Mouse (Mus musculus) CH12.LX (cell line): ENCODE measurements around the gene Naip5. TPM values are rescaled to one million over a fixed set of nuclear protein-coding genes. Genes with fewer than 3 reads are reported as not detected.
"Not testable (repeated sequence)": the region's sequence is repeated elsewhere in the genome, so short reads cannot be mapped to it uniquely, and the experiment has no call there.

Source experiments
- DNase-seq: peaks from one replicate; pipeline ENCODE4 v3.0.0-alpha.2; 2013; ENCODE audit errors: extremely low read depth
- H3K27ac ChIP-seq: 2 replicates; pipeline ENCODE4 v1.5.1; 2012; ENCODE audit warnings: low read depth, mild to moderate bottlenecking, control low read depth, moderate library complexity; ENCODE audit not compliant: insufficient read depth
- H3K27me3 ChIP-seq: replicated peaks from 2 replicates; pipeline ENCODE3; 2012; ENCODE audit warnings: inconsistent platforms
- H3K36me3 ChIP-seq, 2 experiments: replicated peaks in 1 of 2; 2 replicates each; pipeline versions ENCODE3 to v1.6.1; 2012; ENCODE audit warnings: inconsistent platforms in 1 of 2, low read length in 1 of 2, mild to moderate bottlenecking in 1 of 2, mixed read lengths in 1 of 2, moderate library complexity in 1 of 2; ENCODE audit not compliant: control insufficient read depth in 1 of 2, insufficient read depth in 1 of 2
- H3K4me1 ChIP-seq, 2 experiments: 2 replicates each; pipeline ENCODE4 v1.6.1; 2012; ENCODE audit warnings: inconsistent platforms in 1 of 2, moderate library complexity in 1 of 2; ENCODE audit not compliant: insufficient read depth in 2 of 2, control insufficient read depth in 1 of 2
- H3K4me2 ChIP-seq: 2 replicates; pipeline ENCODE4 v1.6.1; 2012; ENCODE audit warnings: low read depth, mild to moderate bottlenecking, control low read depth; ENCODE audit not compliant: poor library complexity, insufficient read depth, severe bottlenecking
- H3K4me3 ChIP-seq, 3 experiments: fragments of 150-350 bp in 1 of 3; sonication (generic) in 1 of 3; replicated peaks in 1 of 3; 2 replicates each; pipeline versions ENCODE3 to v1.5.1; 2011 to 2012; ENCODE audit warnings: low read depth in 2 of 3, low read length in 2 of 3, mild to moderate bottlenecking in 2 of 3, moderate library complexity in 2 of 3, control low read depth in 1 of 3, improper control_type of control experiment in 1 of 3, inconsistent platforms in 1 of 3, mixed read lengths in 1 of 3; ENCODE audit not compliant: poor library complexity in 1 of 3
- H3K79me2 ChIP-seq: replicated peaks from 2 replicates; pipeline ENCODE4 v1.6.1; 2012; ENCODE audit warnings: mild to moderate bottlenecking, moderate library complexity; ENCODE audit not compliant: control insufficient read depth, poor library complexity, insufficient read depth, severe bottlenecking; ENCODE audit errors: extremely low read depth
- H3K9ac ChIP-seq: 2 replicates; pipeline ENCODE4 v1.6.1; 2012; ENCODE audit warnings: low read depth, mild to moderate bottlenecking, control low read depth, moderate library complexity; ENCODE audit not compliant: insufficient read depth
- H3K9me3 ChIP-seq: replicated peaks from 2 replicates; pipeline ENCODE3; 2012; ENCODE audit warnings: low read length, inconsistent platforms, mixed read lengths
- ELF1 ChIP-seq: IDR thresholded peaks from 2 replicates; pipeline ENCODE4 v1.6.1; 2014; ENCODE audit warnings: low read depth, mild to moderate bottlenecking, inconsistent platforms, low read length, improper control_type of control experiment
- ETS1 ChIP-seq: conservative IDR thresholded peaks from 2 replicates; pipeline ENCODE4 v1.6.1; 2012; ENCODE audit warnings: low read depth, mild to moderate bottlenecking, inconsistent platforms, low read length, improper control_type of control experiment, moderate library complexity
- HCFC1 ChIP-seq: IDR thresholded peaks from 2 replicates; pipeline ENCODE4 v1.6.1; 2012; ENCODE audit warnings: low read depth, mild to moderate bottlenecking, inconsistent platforms, low read length, improper control_type of control experiment
- JUND ChIP-seq: conservative IDR thresholded peaks from 2 replicates; pipeline ENCODE4 v1.6.1; 2011; ENCODE audit warnings: low read depth, low read length, improper control_type of control experiment
- MAZ ChIP-seq: IDR thresholded peaks from 2 replicates; pipeline ENCODE4 v1.6.1; 2012; ENCODE audit warnings: low read depth, mild to moderate bottlenecking, inconsistent platforms, low read length, improper control_type of control experiment, moderate library complexity
- MXI1 ChIP-seq: IDR thresholded peaks from 2 replicates; pipeline ENCODE4 v1.6.1; 2011; ENCODE audit warnings: mild to moderate bottlenecking, low read depth, low read length, improper control_type of control experiment
- MYC ChIP-seq: IDR thresholded peaks from 2 replicates; pipeline ENCODE4 v1.6.1; 2011; ENCODE audit warnings: low read depth, mild to moderate bottlenecking, improper control_type of control experiment, low read length
- NELFE ChIP-seq: IDR thresholded peaks from 2 replicates; pipeline ENCODE4 v1.6.1; 2011; ENCODE audit warnings: low read depth, low read length, improper control_type of control experiment
- NRF1 ChIP-seq: IDR thresholded peaks from 2 replicates; pipeline ENCODE4 v1.6.1; 2014; ENCODE audit warnings: low read depth, mild to moderate bottlenecking, inconsistent platforms, low read length, improper control_type of control experiment, moderate library complexity
- PAX5 ChIP-seq: IDR thresholded peaks from 2 replicates; pipeline ENCODE4 v1.6.1; 2012; ENCODE audit warnings: low read length, inconsistent platforms, mixed read lengths
- POLR2A ChIP-seq: IDR thresholded peaks from 2 replicates; pipeline ENCODE4 v1.6.1; 2011; ENCODE audit warnings: low read depth, mild to moderate bottlenecking, improper control_type of control experiment, low read length
- SIN3A ChIP-seq: IDR thresholded peaks from 2 replicates; pipeline ENCODE4 v1.6.1; 2012; ENCODE audit warnings: low read length, improper control_type of control experiment, inconsistent platforms
- TBP ChIP-seq: conservative IDR thresholded peaks from 2 replicates; pipeline ENCODE4 v1.6.1; 2011; ENCODE audit warnings: low read depth, low read length, improper control_type of control experiment
- TCF12 ChIP-seq: IDR thresholded peaks from 2 replicates; pipeline ENCODE4 v1.6.1; 2014; ENCODE audit warnings: low read depth, mild to moderate bottlenecking, inconsistent platforms, low read length, improper control_type of control experiment
- UBTF ChIP-seq: IDR thresholded peaks from 2 replicates; pipeline ENCODE4 v1.6.1; 2012; ENCODE audit warnings: low read depth, mild to moderate bottlenecking, inconsistent platforms, low read length, improper control_type of control experiment, moderate library complexity
- ZKSCAN1 ChIP-seq: IDR thresholded peaks from 2 replicates; pipeline ENCODE4 v1.6.1; 2012; ENCODE audit warnings: low read depth, inconsistent platforms, low read length, improper control_type of control experiment, borderline replicate concordance
- dilution Hi-C: fragments of 300-500 bp; cut with MboI; formaldehyde crosslinking; loops from 2 replicates; pipeline ENCODE4 v1.14.3; 2020; ENCODE audit warnings: low sequenced_read_pairs; ENCODE audit not compliant: extremely low pct_unique_long_range_greater_than_20kb, extremely low pct_ligation_motif_present
- in situ Hi-C: fragments of 300-500 bp; cut with MboI; formaldehyde crosslinking; loops from 3 replicates; pipeline ENCODE4 v1.14.3; 2019; ENCODE audit warnings: low sequenced_read_pairs, low pct_ligation_motif_present, low pct_unique_long_range_greater_than_20kb, mixed read lengths
- polyA plus RNA-seq: library from polyadenylated mRNA; unstranded; fragments of >175 nt; gene quantifications from 2 replicates; pipeline ENCODE4 v1.2.1, GENCODE M21; 2012; ENCODE audit warnings: low read depth; ENCODE audit not compliant: insufficient read length
- total RNA-seq, 2 experiments: library from RNA; depleted of rRNA; stranded (reverse); fragments of 300-350 nt in 1 of 2; fragments of >200 nt in 1 of 2; gene quantifications; 2 replicates each; pipeline ENCODE4 v1.2.3; 2012 to 2014

The Naip5 gene
- total and polyA plus RNA-seq, 3 experiments: 7.1 to 8.7 (median 8.2) TPM

DNA sequence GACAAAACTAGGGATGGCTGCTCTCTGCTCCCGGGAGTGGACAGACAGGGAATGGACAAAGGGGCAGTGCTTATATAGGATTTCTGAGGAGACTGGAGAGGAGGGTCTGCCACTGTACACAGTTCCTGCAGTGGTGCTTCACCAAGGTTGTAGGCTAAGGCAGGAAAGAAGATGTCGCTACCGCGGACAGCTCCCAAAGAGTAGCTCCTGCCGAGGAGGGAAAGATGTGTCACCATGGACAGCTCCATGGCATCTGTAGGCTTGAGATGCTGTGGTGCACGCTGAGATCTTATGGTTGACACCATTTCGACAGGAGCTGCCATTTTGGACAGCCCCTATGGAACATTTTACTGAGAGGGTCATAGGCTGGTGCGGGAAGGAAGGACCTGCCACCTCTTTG lies 35.6 kb downstream of the Naip5 start:
- in situ Hi-C loops (no loop called here), dilution Hi-C loops (no loop called here)
- Histone ChIP-seq H3K36me3 (peaks cover 3 to 13% of the 10 kb centered on the region in 2 experiments), H3K27me3 (no peaks in the 10 kb centered on the region), H3K4me3 (no peak overlapping the region), H3K4me1 (no peaks in the 10 kb centered on the region), H3K79me2 (no peaks in the 10 kb centered on the region), H3K9me3 (no peaks in the 10 kb centered on the region), H3K9ac (no peak overlapping the region), H3K4me2 (no peak overlapping the region)
- TF ChIP-seq MXI1 (peak; percentile 94), SIN3A (peak; percentile 99), TCF12 (no peak), UBTF (no peak)
- TF ChIP-seq, all 38 proteins: peak for 2
- DNase-seq: peak; percentile 41
- H3K27ac ChIP-seq: no peak overlapping the region

DNA sequence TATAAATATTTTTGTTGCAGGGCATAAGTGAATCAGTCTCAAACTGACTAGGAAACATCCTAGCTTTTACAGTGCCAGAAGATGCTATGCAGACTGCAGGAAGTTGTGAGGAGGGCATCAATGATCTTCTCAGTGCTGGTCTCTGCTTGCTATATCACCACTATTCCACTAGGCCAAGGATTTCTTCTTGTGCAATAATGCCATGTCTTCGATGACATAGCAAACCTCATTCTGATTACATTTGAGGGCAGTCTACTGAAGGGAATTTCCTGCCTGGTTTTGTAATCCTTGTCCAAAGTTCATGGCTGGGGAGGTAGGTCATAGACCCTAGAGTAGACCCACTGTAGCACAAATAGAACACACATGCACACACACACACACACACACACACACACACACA lies 42.8 kb downstream of the Naip5 start:
- peaks cover 0 to 2% of the 10 kb centered on the region in 2 experiments for H3K36me3 ChIP-seq
- dilution Hi-C loops (no loop called here), in situ Hi-C loops (no loop called here)
- no peaks in the 10 kb centered on the region for H3K27me3 ChIP-seq
- TF ChIP-seq JUND (no peak), NELFE (no peak), NRF1 (no peak), PAX5 (no peak), ETS1 (no peak), MAZ (no peak), ZKSCAN1 (no peak)
- H3K4me2 ChIP-seq: no peak overlapping the region
- no peak overlapping the region for H3K4me3 ChIP-seq
- H3K9me3 ChIP-seq: no peaks in the 10 kb centered on the region
- H3K79me2 ChIP-seq: peaks cover 5% of the 10 kb centered on the region; the same call in 1 of the 2 replicates
- no peak overlapping the region for H3K27ac ChIP-seq
- no peak for DNase-seq
- peaks cover 5 to 16% of the 10 kb centered on the region in 2 experiments; a peak in 3 of 4 replicates for H3K4me1 ChIP-seq
- no peak overlapping the region for H3K9ac ChIP-seq

DNA sequence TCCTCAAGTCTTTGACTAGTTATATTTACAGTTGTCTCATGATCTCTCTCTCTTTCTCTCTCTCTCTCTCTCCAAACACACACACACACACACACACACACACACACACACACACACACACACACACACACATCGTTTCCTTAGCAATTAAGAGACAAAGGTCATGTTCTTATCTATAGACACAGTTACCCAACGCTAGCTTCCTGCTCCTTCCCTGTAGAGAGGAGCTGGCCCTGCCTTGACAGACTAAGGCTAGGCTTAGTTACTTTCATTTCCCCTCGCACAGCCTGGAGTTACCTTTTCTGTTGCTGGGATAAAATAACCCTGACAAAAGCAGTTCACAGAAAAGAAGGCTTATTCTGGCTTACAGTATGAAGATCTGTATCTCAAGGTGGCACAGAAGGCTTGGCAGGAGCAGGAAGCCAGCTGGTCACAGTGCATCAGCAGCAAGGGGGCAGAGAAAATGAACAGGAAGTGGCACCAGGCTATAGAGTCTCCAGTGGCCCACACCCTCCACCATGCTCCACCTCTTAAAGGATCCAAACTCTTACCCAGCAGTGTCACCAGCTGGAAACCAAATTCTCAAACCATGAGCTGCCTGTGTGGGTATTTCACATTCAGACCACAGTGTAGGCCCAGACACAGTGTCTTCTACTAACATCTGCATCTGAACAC lies 44.3 kb downstream of the Naip5 start, which contains the start of gene Naip2:
Naip2 (minus strand) TSS at position 434 of the 675 bp plus-strand sequence.
- H3K9ac ChIP-seq: peak within 1 kb of the TSS; percentile 80
- H3K9me3 ChIP-seq, H3K79me2 ChIP-seq, H3K36me3 ChIP-seq, dilution Hi-C loops, in situ Hi-C loops, H3K27me3 ChIP-seq: not testable (repeated sequence)
- 0 out of 2 replicates have a peak, but pooled peaks have one; percentile 43 for TF ChIP-seq TCF12
- peak; percentile 83 for TF ChIP-seq ELF1
- peak; percentile 80 for TF ChIP-seq TBP
- peak; percentile 60 for TF ChIP-seq HCFC1
- peak; percentile 76; the same call in 1 of the 2 replicates for TF ChIP-seq SIN3A
- peak; percentile 64 for TF ChIP-seq POLR2A
- TF ChIP-seq MYC: 0 out of 2 replicates have a peak, but pooled peaks have one; percentile 56
- peak; percentile 67; the same call in 1 of the 2 replicates for TF ChIP-seq MXI1
- peak within 1 kb of the TSS; percentile 46 to 70 (median 50) for H3K4me3 ChIP-seq
- DNase-seq: peak; percentile 70
- H3K4me2 ChIP-seq: peak within 1 kb of the TSS; percentile 70
- H3K27ac ChIP-seq: 0 out of 2 replicates have a peak within 1 kb of the TSS, but pooled peaks have one; percentile 16
- H3K4me1 ChIP-seq: peaks cover 5 to 16% of the 10 kb centered on the region in 2 experiments; a peak in 3 of 4 replicates
